Mouse (Mus musculus): ENCODE measurements at regions not wholly inside any gene's neighbourhood (a gene's known extent, or its start where the extent isn't known, plus 50 kb on each side); places are given as distances from the start of the nearest gene placed in this dataset.

- no peak for TF ChIP-seq CTCF (IDR thresholded peaks at IDR 0.05; ENCODE audit: insufficient read depth, low read depth, low read length)
- no peak for TF ChIP-seq POLR2A (IDR thresholded peaks at IDR 0.05; ENCODE audit: insufficient read depth, low read depth, low read length)
Observed at GRCm38 (mm10) chr2:115512891-115513290, 68.6 kb upstream of the BC052040 start.
